Mouse (Mus musculus) small intestine, adult 2 months (tissue): ENCODE data around the gene Cnpy3. TPM values are rescaled to one million over a fixed set of nuclear protein-coding genes. Genes with fewer than 3 reads are reported as not detected.
A peak's percentile ranks its signal among the peaks of the same experiment; 100 is the strongest.

Source experiments
- H3K27ac ChIP-seq: fragments of 200-500 bp; 2 replicates; pipeline ENCODE4 v1.5.1; 2012; ENCODE audit warnings: low read depth, low read length, control low read depth, inconsistent platforms; ENCODE audit not compliant: insufficient read depth
- H3K27me3 ChIP-seq: fragments of 200-500 bp; 2 replicates; pipeline ENCODE4 v1.6.1; 2012; ENCODE audit warnings: mild to moderate bottlenecking, moderate library complexity, low read length, inconsistent platforms; ENCODE audit not compliant: control insufficient read depth, insufficient read depth
- H3K36me3 ChIP-seq: fragments of 200-500 bp; 2 replicates; pipeline ENCODE4 v1.6.1; 2012; ENCODE audit warnings: mild to moderate bottlenecking, low read length, control low read depth, inconsistent platforms; ENCODE audit not compliant: control insufficient read depth, insufficient read depth
- H3K4me1 ChIP-seq: fragments of 200-500 bp; 2 replicates; pipeline ENCODE4 v1.6.1; 2012; ENCODE audit warnings: low read length, inconsistent platforms, mixed read lengths; ENCODE audit not compliant: control insufficient read depth, insufficient read depth, insufficient read length
- H3K4me3 ChIP-seq: fragments of 200-500 bp; 2 replicates; pipeline ENCODE4 v1.5.1; 2012; ENCODE audit warnings: low read depth, mild to moderate bottlenecking, control low read depth, inconsistent platforms, low read length, moderate library complexity
- CTCF ChIP-seq: fragments of 200-500 bp; IDR thresholded peaks from 2 replicates; pipeline ENCODE4 v1.5.1; 2012; ENCODE audit warnings: low read depth, mild to moderate bottlenecking, control low read depth, inconsistent platforms, low read length, moderate library complexity, mixed read lengths; ENCODE audit not compliant: insufficient replicate concordance, insufficient read length; ENCODE audit errors: extremely low read depth
- POLR2A ChIP-seq: fragments of 200-500 bp; IDR thresholded peaks from 2 replicates; pipeline ENCODE4 v1.6.1; 2012; ENCODE audit warnings: low read depth, mild to moderate bottlenecking, control low read depth, inconsistent platforms, low read length, moderate library complexity
- WGBS: fragments of 180-500 bp; shearing (Covaris S2); methylation state at CpG from one replicate; pipeline ENCODE4 v1.1.7; 2018; 5-methylcytosine and 5-hydroxymethylcytosine counted together
- polyA plus RNA-seq: library from polyadenylated mRNA; depleted of rRNA; stranded (reverse); fragments of >200 nt; gene quantifications from 2 replicates; pipeline ENCODE4 v1.2.3, GENCODE M21; 2012

The Cnpy3 gene
- polyA plus RNA-seq, 1 experiment, result 23.7 TPM

GRCm38 (mm10) chr17:46763544-46763943 lies 11.5 kb upstream of the Cnpy3 start, which contains the start of gene Ptcra:
Gene Ptcra, minus strand, starts transcription at chr17:46763712.
- no peak for TF ChIP-seq POLR2A
- no peak for TF ChIP-seq CTCF
- no peaks in the 10 kb centered on the region; the same call in 1 of the 2 replicates for H3K4me1 ChIP-seq
- H3K27ac ChIP-seq, result no peak within 1 kb of the TSS
- 67% methylated on average over 2 of the region's 2 CpGs for WGBS
- no peak within 1 kb of the TSS for H3K4me3 ChIP-seq
- H3K27me3 ChIP-seq, result no peaks in the 10 kb centered on the region
- H3K36me3 ChIP-seq, result no peaks in the 10 kb centered on the region

GRCm38 (mm10) chr17:46758753-46759152 lies 6.7 kb upstream of the Cnpy3 start:
- H3K4me1 ChIP-seq, result no peaks in the 10 kb centered on the region
- H3K27ac ChIP-seq, result no peak overlapping the region
- 86% methylated on average over 12 of the region's 12 CpGs for WGBS
- TF ChIP-seq POLR2A, result no peak
- TF ChIP-seq CTCF, result no peak
- H3K4me3 ChIP-seq, result no peak overlapping the region
- H3K27me3 ChIP-seq, result no peaks in the 10 kb centered on the region
- no peaks in the 10 kb centered on the region for H3K36me3 ChIP-seq

- peak overlapping the region; percentile 93 for H3K4me3 ChIP-seq
- WGBS, result 17% methylated on average over 16 of the region's 16 CpGs
- H3K36me3 ChIP-seq, result 0 out of 2 replicates have a peak, but pooled peaks cover 4% of the 10 kb centered on the region
- H3K27ac ChIP-seq, result peak overlapping the region; percentile 62
- TF ChIP-seq POLR2A, result no peak
- TF ChIP-seq CTCF, result no peak
- no peaks in the 10 kb centered on the region for H3K27me3 ChIP-seq
- H3K4me1 ChIP-seq, result peaks cover 3% of the 10 kb centered on the region; the same call in 1 of the 2 replicates
These were observed 789 bp downstream of the Cnpy3 start for GRCm38 (mm10) chr17:46751056-46751793.

GRCm38 (mm10) chr17:46750580-46750979 lies 1.4 kb downstream of the Cnpy3 start:
- H3K27ac ChIP-seq, result peak overlapping the region; percentile 62
- H3K27me3 ChIP-seq, result no peaks in the 10 kb centered on the region
- TF ChIP-seq POLR2A, result no peak
- no peak for TF ChIP-seq CTCF
- peaks cover 6% of the 10 kb centered on the region; the same call in 1 of the 2 replicates for H3K36me3 ChIP-seq
- H3K4me1 ChIP-seq, result peaks cover 3% of the 10 kb centered on the region; the same call in 1 of the 2 replicates
- H3K4me3 ChIP-seq, result peak overlapping the region; percentile 45
- WGBS, result 79% methylated on average over 4 of the region's 4 CpGs

GRCm38 (mm10) chr17:46749282-46749681 lies 2.7 kb downstream of the Cnpy3 start:
- TF ChIP-seq CTCF (no peak), POLR2A (no peak)
- 85% methylated on average over 5 of the region's 5 CpGs for WGBS
- Histone ChIP-seq H3K27me3 (no peaks in the 10 kb centered on the region), H3K4me1 (peaks cover 3% of the 10 kb centered on the region; the same call in 1 of the 2 replicates), H3K36me3 (peaks cover 8% of the 10 kb centered on the region; the same call in 1 of the 2 replicates), H3K4me3 (no peak overlapping the region), H3K27ac (no peak overlapping the region)

- 85% methylated on average over 2 of the region's 2 CpGs for WGBS
- Histone ChIP-seq H3K27ac (no peak overlapping the region), H3K4me1 (peaks cover 3% of the 10 kb centered on the region; the same call in 1 of the 2 replicates), H3K27me3 (no peaks in the 10 kb centered on the region), H3K4me3 (no peak overlapping the region), H3K36me3 (peaks cover 13% of the 10 kb centered on the region; the same call in 1 of the 2 replicates)
- TF ChIP-seq POLR2A, result no peak
- TF ChIP-seq CTCF, result no peak
These were observed 4.2 kb downstream of the Cnpy3 start for GRCm38 (mm10) chr17:46747806-46748205.

- no peak overlapping the region for H3K27ac ChIP-seq
- H3K4me1 ChIP-seq, result peaks cover 3% of the 10 kb centered on the region; the same call in 1 of the 2 replicates
- TF ChIP-seq CTCF (no peak), POLR2A (no peak)
- H3K4me3 ChIP-seq, result no peak overlapping the region
- no peaks in the 10 kb centered on the region for H3K27me3 ChIP-seq
- WGBS, result 82% methylated on average over 8 of the region's 8 CpGs
- peaks cover 17% of the 10 kb centered on the region for H3K36me3 ChIP-seq
These were observed 4.8 kb downstream of the Cnpy3 start for GRCm38 (mm10) chr17:46747234-46747633.
